Mouse (Mus musculus) urinary bladder, postnatal 4 days (tissue): Measurements from ENCODE around the gene Gsto1.

ENCODE experiments used
- DNase-seq, 2 experiments: peaks; one replicate each; pipeline ENCODE4 v3.0.0; 2021 to 2022; ENCODE audit warnings: low spot score in 2 of 2

Gene Gsto1

GRCm38 (mm10) chr19:47857957-47858942 lies 3.5 kb downstream of the Gsto1 start:
- no peak for DNase-seq

GRCm38 (mm10) chr19:47859180-47859579 lies 4.4 kb downstream of the Gsto1 start:
- DNase-seq = no peak

- DNase-seq = no peak
These were observed 7.8 kb downstream of the Gsto1 start for GRCm38 (mm10) chr19:47862581-47862980.

GRCm38 (mm10) chr19:47864051-47864450 lies 9.3 kb downstream of the Gsto1 start:
- no peak for DNase-seq

- no peak for DNase-seq
These were observed 10.0 kb downstream of the Gsto1 start for GRCm38 (mm10) chr19:47864721-47865120.

GRCm38 (mm10) chr19:47865353-47865947 lies 10.7 kb downstream of the Gsto1 start, which contains the start of gene Gsto2:
Gene Gsto2, plus strand, starts transcription at chr19:47865534.
- DNase-seq = peak; percentile 93 to 94

- DNase-seq = no peak
These were observed 12.9 kb downstream of the Gsto1 start for GRCm38 (mm10) chr19:47867628-47868175.

- no peak for DNase-seq
These were observed 14.2 kb downstream of the Gsto1 start for GRCm38 (mm10) chr19:47868951-47869350.

GRCm38 (mm10) chr19:47869516-47869915 lies 14.7 kb downstream of the Gsto1 start:
- DNase-seq = no peak

GRCm38 (mm10) chr19:47870102-47870666 lies 15.4 kb downstream of the Gsto1 start:
- DNase-seq = no peak

GRCm38 (mm10) chr19:47871515-47871914 lies 16.7 kb downstream of the Gsto1 start:
- DNase-seq = no peak

GRCm38 (mm10) chr19:47876252-47876651 lies 21.5 kb downstream of the Gsto1 start:
- no peak for DNase-seq

GRCm38 (mm10) chr19:47881538-47881937 lies 26.8 kb downstream of the Gsto1 start:
- no peak for DNase-seq

GRCm38 (mm10) chr19:47882151-47882881 lies 27.5 kb downstream of the Gsto1 start:
- peak; percentile 67 to 77 for DNase-seq

GRCm38 (mm10) chr19:47882882-47883254 lies 28.1 kb downstream of the Gsto1 start:
- DNase-seq = no peak

GRCm38 (mm10) chr19:47884296-47885085 lies 29.7 kb downstream of the Gsto1 start:
- no peak for DNase-seq

GRCm38 (mm10) chr19:47885191-47885743 lies 30.5 kb downstream of the Gsto1 start:
- DNase-seq = no peak

GRCm38 (mm10) chr19:47885886-47886285 lies 31.1 kb downstream of the Gsto1 start:
- DNase-seq = no peak

GRCm38 (mm10) chr19:47886617-47887016 lies 31.8 kb downstream of the Gsto1 start:
- DNase-seq = no peak

- no peak for DNase-seq
These were observed 32.6 kb downstream of the Gsto1 start for GRCm38 (mm10) chr19:47887417-47887816.
